Mouse (Mus musculus): ENCODE data around the gene Ppp1r35.
"Not testable (repeated sequence)": the region's sequence is repeated elsewhere in the genome, so short reads cannot be mapped to it uniquely, and the experiment has no call there.

Ppp1r35 gene

GRCm38 (mm10) chr5:137778635-137779034 is at the start of gene Ppp1r35:
Ppp1r35 (plus strand) TSS chr5:137778849.
- peak; percentile 93 to 97 for DNase-seq (ENCODE audit: low spot score in 2 of 2)

- DNase-seq (ENCODE audit: low spot score in 2 of 2), result peak in 1 of 2 experiments; percentile 43
Observed at GRCm38 (mm10) chr5:137733638-137734288, 44.9 kb upstream of the Ppp1r35 start.

DNA sequence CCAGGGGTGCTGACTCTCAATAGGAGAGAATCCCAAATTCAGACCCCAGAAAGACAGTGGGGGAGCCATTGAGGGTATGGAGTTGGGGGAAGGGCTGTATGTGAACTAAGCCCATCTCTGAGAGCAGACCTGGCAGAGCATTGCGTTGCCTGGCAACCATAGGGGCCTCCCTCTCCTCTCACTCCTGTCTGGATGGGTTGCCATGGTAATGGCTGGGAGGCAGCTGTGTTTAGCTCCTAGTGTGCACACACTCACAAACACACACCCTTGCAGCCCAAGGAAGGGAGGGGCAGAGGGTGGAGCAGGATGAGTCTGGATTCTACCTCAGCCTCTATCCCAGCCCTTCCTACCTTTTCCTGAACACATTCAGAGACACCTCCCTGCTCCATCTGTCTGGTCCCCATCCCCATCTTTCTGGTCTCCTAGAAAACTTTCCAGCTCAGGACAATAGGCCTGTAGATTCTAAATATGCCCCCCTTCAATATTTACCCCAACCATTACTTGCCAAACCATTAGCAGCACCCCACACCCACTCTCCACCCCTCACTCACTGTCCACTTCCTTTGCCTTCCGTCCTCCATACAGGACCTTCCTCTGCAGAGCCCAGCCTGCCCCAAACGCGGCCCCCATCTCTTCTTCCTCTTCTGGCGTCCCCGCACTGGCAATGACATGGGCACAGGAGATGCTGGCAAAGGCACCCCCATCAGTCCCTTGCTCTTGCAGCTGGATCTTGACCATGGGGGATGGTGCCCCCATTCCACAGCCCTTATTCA is 44.2 kb upstream of the Ppp1r35 start:
- peak; percentile 87 to 95 for DNase-seq (ENCODE audit: low spot score in 2 of 2)

GRCm38 (mm10) chr5:137737400-137737940 is 41.2 kb upstream of the Ppp1r35 start:
- DNase-seq (ENCODE audit: low spot score in 2 of 2), result no peak

- peak in 1 of 2 experiments; percentile 20 for DNase-seq (ENCODE audit: low spot score in 2 of 2)
Observed at GRCm38 (mm10) chr5:137738516-137738915, 40.1 kb upstream of the Ppp1r35 start.

DNA sequence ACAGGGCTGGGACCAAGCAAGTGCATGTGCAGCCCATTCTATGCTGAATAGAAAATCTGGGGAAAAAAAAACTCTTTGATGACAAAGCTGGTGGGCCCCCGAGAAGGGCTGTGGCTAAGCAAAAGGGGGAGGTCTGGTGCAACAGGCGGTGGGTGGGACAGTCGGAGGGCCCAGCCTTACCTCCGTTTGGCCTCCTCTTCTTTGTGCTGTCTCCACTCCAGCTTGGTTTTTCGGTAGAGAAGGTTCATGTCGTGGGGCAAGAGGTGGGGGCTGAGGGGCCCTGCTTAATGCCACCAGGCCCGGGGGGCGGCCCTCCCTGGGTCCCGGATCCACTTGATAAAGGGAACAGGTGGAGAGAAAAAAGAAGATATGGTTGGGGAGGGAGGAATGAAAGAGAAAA is 39.2 kb upstream of the Ppp1r35 start:
- peak in 1 of 2 experiments; percentile 15 for DNase-seq (ENCODE audit: low spot score in 2 of 2)

DNA sequence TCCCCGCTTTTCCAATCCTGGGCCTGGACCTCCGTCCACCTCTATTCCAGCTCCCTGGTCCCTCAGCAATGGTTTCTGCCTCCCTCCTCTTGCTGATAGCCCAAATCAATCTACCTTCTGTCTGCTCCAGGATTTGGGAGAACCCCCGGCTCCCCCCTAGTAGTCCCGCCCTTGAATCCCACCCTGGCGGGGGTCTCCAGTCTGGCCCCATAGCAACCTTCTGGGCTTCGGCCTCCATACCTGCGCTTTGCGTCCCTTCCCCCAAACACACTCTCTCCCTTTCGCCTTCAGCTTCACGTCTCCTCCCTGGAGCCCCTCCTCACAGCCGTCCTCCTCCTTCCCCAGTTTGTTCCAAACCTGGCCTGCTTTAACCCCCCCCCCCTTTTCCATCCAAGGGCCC is 38.1 kb upstream of the Ppp1r35 start:
- no peak for DNase-seq (ENCODE audit: low spot score in 2 of 2)

DNA sequence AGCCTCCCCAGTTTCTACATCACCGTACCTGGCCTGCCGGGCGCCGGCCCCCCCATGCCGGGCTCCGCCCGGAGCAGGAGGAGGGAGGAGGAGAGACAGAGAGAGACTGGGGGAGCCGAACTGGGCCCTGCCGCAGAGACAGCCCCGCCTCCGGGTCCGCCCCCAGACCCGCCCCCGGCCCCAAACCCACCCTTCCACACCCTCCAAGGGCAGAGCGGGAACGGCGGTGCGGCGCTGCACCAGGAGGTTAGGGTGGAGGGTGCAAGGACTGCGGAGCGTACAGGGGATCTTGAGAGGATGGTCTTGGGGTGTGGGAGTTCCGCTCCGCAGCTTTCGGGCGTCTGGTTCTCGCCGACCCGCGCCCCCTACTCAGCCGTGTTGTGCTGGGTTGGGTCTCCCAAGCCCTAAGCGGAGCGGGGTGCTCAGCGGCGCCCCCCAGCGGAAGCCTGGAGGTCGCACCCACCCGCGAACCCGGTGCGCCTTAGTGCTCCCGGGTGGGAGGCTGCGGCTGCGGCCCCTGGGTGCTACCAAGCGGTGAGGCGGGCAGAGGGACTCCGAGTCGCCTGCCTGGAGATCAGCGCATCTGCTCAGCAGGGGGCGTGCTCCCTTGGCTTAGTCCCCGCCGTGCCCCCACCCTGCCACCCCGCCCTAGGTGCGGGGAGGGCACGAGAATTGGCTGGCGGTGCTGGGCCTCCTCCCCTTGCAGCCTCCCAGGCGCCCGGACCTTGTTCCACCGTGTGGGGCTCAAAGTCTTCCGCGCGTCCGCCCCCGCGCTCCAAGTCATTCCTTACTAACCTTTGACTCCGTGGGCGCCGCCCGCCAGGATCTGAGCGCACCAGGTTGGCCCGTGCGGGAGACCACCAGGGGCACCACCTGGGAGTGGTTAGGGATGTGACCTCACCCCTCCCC is 37.4 kb upstream of the Ppp1r35 start, which contains the start of gene Nyap1:
TSS of gene Nyap1 (minus strand) at position 585 of the 909 bp plus-strand sequence.
- DNase-seq (ENCODE audit: low spot score in 2 of 2), result peak; percentile 74 to 84

DNA sequence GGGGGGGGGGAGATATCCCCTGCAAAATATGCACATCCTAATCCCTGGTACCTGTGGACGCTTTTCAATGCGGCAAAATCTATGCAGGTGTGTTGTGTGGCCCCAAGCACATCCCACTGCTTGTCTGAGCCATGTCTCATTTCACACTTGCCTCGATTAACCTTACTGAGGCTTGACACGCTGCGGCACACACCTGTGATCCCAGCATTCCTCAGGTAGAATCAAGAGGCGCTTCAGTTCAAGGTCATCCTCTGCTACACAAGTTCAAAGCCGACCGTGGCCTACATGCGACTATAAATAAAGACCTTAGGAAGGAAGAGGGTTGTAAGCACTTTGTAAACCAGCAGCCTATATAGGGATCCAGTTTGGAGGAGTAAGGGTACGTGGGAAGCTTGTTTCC is 36.6 kb upstream of the Ppp1r35 start:
- DNase-seq (ENCODE audit: low spot score in 2 of 2), result no peak

DNA sequence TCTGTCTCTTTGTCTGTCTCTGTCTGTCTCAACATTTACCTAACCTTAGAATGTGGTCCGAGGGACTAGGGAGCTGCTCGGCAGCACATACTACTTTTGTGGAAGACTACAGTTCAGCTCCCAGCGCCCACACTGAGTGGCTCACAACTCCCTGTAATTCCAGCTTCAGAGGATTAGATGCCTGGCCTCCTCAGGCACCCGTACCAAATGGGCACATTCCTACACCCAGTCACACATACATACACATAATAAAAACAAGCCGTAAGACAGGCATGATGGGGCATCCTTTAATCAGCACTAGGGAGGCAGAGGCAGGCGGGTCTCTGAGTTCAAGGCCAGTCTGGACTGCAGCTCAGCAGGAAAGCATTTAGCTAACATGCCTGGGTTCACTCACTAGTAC is 35.8 kb upstream of the Ppp1r35 start:
- DNase-seq (ENCODE audit: low spot score in 2 of 2), result no peak

DNA sequence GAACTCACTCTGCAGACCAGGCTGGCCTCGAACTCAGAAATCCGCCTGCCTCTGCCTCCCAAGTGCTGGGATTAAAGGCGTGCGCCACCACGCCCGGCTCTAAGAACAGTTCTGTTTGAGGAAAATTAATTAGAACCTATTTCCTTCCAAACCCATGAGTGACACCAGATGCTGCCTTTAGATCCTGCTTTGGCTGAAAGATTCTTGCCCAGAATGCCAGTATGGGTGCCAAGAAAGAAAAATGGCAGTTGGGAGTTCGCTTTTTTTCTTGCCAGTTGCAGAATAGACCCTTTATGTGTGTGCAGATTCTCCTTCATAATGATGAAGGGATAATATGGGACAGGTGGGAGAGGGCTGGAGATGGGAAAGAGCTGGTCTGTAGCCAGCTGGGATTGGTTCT is 34.5 kb upstream of the Ppp1r35 start:
- DNase-seq (ENCODE audit: low spot score in 2 of 2), result no peak

GRCm38 (mm10) chr5:137745214-137746171 is 33.2 kb upstream of the Ppp1r35 start, which contains the start of gene Tsc22d4:
Tsc22d4 (plus strand) TSS chr5:137745730.
- peak; percentile 86 to 91 for DNase-seq (ENCODE audit: low spot score in 2 of 2)

DNA sequence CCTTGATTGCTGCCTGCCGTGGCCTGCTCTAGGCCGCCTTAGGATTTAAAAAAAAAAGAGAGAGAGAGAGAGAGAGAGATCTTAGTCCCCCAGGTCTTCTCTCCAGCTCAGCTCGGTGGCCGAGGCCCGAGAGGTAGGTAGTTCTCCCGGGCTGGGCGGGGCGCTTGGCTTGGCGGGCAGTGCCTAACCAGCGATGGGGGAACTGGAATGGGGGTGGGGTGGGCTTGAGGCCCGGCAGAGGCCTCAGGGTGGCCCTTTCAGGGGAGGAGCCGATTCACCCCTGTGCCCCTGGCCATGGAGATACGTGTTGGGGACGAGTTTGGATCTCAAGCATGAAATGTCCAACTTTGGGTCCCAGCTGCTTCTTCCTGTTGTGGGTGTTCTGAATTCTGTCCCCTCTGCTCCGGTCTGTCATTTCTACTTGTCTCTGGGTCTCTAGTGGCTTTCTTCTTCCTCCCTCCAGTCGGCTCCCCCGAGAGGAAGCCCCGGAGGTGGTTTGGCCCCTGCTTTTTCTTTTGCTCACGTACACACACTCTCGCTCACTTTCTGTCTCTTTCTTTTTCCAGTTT is 32.3 kb upstream of the Ppp1r35 start:
- peak; percentile 27 to 52 for DNase-seq (ENCODE audit: low spot score in 2 of 2)

GRCm38 (mm10) chr5:137746851-137747325 is 31.8 kb upstream of the Ppp1r35 start:
- peak in 1 of 2 experiments; percentile 29 for DNase-seq (ENCODE audit: low spot score in 2 of 2)

DNA sequence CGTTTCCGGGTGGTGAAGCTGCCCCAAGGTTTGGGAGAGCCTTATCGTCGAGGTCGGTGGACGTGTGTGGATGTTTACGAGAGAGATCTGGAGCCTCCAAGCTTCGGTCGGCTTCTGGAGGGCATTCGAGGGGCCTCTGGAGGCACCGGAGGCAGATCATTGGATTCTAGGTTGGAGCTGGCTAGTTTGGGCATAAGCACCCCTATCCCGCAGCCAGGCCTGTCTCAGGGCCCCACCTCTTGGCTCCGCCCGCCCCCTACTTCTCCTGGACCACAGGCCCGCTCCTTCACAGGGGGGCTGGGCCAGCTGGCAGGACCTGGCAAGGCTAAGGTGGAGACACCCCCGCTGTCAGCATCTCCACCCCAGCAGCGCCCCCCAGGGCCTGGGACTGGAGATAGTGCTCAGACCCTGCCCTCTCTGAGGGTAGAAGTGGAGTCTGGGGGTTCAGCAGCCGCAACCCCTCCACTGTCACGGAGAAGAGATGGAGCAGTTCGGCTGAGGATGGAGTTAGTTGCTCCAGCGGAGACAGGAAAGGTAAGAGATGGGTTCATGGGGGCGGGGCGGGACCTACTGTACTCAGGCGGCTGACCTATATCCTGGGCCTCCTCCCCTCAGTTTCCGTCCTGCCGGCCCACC is 31.2 kb upstream of the Ppp1r35 start:
- DNase-seq (ENCODE audit: low spot score in 2 of 2), result peak; percentile 44 to 52

GRCm38 (mm10) chr5:137748130-137748770 is 30.4 kb upstream of the Ppp1r35 start:
- peak in 1 of 2 experiments; percentile 44 for DNase-seq (ENCODE audit: low spot score in 2 of 2)

DNA sequence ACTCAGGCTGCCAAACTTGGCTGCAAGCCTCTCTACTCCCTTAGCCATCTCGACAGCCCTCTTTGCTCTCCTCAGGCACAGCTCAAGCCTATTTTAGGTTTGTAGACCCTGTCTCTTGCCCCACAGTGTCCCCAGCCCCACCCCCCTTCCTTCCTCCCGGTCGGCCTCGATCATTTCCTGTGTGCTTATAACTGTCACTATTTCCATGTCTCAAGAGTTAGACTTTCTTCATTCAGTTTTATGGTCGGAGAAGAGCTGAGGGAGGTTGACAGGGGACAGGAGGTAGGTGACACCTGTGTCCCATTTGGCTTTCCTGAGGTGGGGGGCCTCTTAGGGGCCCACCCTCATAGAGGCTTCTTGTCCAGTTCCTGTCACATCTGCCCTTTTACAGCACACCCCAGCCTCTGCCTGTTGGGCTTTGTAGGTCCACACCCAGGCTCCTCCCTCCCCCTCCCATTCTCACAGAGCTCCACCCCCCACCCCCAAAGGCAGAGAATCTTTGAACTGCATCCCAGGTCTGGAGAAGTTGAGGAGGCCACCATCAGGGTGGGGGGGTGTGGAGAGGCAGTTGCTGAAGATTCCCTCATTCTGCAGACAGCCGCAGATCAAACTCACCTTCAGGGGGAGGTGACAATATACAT is 29.3 kb upstream of the Ppp1r35 start:
- no peak for DNase-seq (ENCODE audit: low spot score in 2 of 2)

DNA sequence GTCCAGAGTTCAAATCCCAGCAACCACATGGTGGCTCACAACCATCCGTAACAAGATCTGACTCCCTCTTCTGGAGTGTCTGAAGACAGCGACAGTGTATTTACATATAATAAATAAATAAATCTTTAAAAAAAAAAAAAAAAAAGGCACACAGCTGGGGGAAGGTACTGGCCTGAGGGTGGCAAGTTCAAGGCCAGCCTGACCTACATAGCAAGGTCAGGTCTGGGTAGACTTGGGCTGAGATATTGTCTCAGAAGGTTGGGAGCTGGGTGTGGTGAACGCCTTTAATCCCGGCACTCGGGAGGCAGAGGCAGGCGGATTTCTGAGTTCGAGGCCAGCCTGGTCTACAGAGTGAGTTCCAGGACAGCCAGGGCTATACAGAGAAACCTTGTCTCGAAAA is 28.4 kb upstream of the Ppp1r35 start:
- DNase-seq (ENCODE audit: low spot score in 2 of 2), result not testable (repeated sequence)

Measured in frontal cortex, postnatal 10 days (tissue).